33 mouse cellular contexts compared by ENCODE assay signal in the genomic region with DNA sequence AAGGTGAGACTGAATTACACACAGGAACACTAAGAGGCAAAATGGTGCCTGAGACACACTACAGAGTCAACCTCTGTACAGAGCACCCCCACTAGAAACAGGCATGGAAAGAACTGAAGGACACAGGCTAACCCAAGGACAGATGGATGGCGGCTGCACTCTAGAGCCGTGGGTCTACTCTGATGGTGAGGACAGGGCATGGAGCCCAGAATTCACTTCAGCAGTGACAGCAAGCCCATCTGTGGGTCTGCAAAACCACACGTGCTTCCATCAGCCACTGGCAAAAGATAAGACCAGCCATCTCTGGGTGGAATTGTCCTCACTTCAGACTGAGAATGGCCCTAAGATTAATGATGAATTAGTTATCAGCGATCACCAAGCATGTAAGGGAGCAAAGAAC.
"Had no signal": no experiment of that assay in that cellular context is flagged by ENCODE, and none has a peak within 500 bp of the region (broad histone marks: within the 10 kb centered on the region; RNA-seq: fewer than 3 reads in every experiment).

No protein-coding gene starts in this region.

- H3K4me1 ChIP-seq: heart, embryonic 12.5 days; heart, embryonic 13.5 days; heart, embryonic 15.5 days; hindbrain, embryonic 13.5 days; hindbrain, embryonic 15.5 days; intestine, embryonic 15.5 days; kidney, embryonic 15.5 days had no signal

- H3K27ac ChIP-seq: heart, embryonic 13.5 days; heart, embryonic 15.5 days; hindbrain, embryonic 10.5 days; hindbrain, embryonic 13.5 days; hindbrain, embryonic 14.5 days; hindbrain, embryonic 15.5 days; intestine, embryonic 15.5 days; kidney, embryonic 15.5 days; kidney, postnatal 0 days; layer of hippocampus, adult 2 months; left cerebral cortex, adult 2 months had no signal

- H3K4me3 ChIP-seq: heart, embryonic 12.5 days; heart, embryonic 13.5 days; heart, embryonic 15.5 days; hindbrain, embryonic 10.5 days; hindbrain, embryonic 13.5 days; hindbrain, embryonic 15.5 days; intestine, embryonic 15.5 days; kidney, embryonic 15.5 days; layer of hippocampus, adult 2 months; left cerebral cortex, adult 2 months had no signal

- H3K36me3 ChIP-seq: heart, embryonic 12.5 days; heart, embryonic 13.5 days; heart, embryonic 15.5 days; hindbrain, embryonic 10.5 days; hindbrain, embryonic 13.5 days; hindbrain, embryonic 15.5 days; intestine, embryonic 15.5 days; kidney, embryonic 15.5 days had no signal

- DNase-seq: heart, postnatal 10 days; heart, postnatal 14 days; heart, postnatal 36 days; heart, postnatal 4 days; kidney, adult 11 months; kidney, adult 18-20 months; kidney, adult 2 months; kidney, adult 8-10 months; kidney, adult 9 months; kidney, postnatal 10 days; kidney, postnatal 14 days; kidney, postnatal 25 days; kidney, postnatal 36 days; kidney, postnatal 4 days; layer of hippocampus, adult 9-11 months; layer of hippocampus, postnatal 36 days had no signal

- H3K27me3 ChIP-seq: hindbrain, embryonic 13.5 days; hindbrain, embryonic 15.5 days; intestine, embryonic 15.5 days; kidney, embryonic 15.5 days had no signal

- H3K9me3 ChIP-seq: heart, embryonic 13.5 days; heart, embryonic 15.5 days; hindbrain, embryonic 13.5 days; hindbrain, embryonic 15.5 days; intestine, embryonic 15.5 days; kidney, embryonic 15.5 days had no signal

- H3K4me2 ChIP-seq: heart, embryonic 11.5 days; heart, embryonic 12.5 days; heart, embryonic 13.5 days; heart, embryonic 15.5 days; hindbrain, embryonic 13.5 days; hindbrain, embryonic 14.5 days; hindbrain, embryonic 15.5 days; intestine, embryonic 15.5 days; kidney, embryonic 15.5 days had no signal

- H3K9ac ChIP-seq: heart, embryonic 12.5 days; heart, embryonic 13.5 days; heart, embryonic 15.5 days; hindbrain, embryonic 13.5 days; hindbrain, embryonic 14.5 days; hindbrain, embryonic 15.5 days; intestine, embryonic 15.5 days; kidney, embryonic 15.5 days had no signal

- ATAC-seq: hindbrain, embryonic 16.5 days; inflammation-experienced regulatory T-cells, adult 6 months; intestine, embryonic 15.5 days; intestine, embryonic 16.5 days; intestine, postnatal 0 days had no signal
